Mouse (Mus musculus) stomach, embryonic 16.5 days (tissue): ENCODE measurements around the gene Daam1. TPM values are rescaled to one million over a fixed set of nuclear protein-coding genes. Genes with fewer than 3 reads are reported as not detected.

Source experiments
- ATAC-seq: fragments of 200-750 bp; cut with Nextera tagmentation; 2 replicates; pipeline ENCODE4 v1.8.0; 2017; ENCODE audit warnings: moderate number of reproducible peaks, moderate TSS enrichment; ENCODE audit not compliant: insufficient read depth, low FRiP score
- H3K27ac ChIP-seq: fragments of 300-500 bp; sonication (generic); 2 replicates; pipeline ENCODE4 v1.5.1; 2014; ENCODE audit warnings: low read length
- H3K27me3 ChIP-seq: fragments of 300-500 bp; sonication (generic); 2 replicates; pipeline ENCODE4 v1.6.1; 2014; ENCODE audit warnings: low read length, control low read depth, mixed read lengths; ENCODE audit not compliant: control insufficient read depth, insufficient read depth
- H3K36me3 ChIP-seq: fragments of 300-500 bp; sonication (generic); 2 replicates; pipeline ENCODE4 v1.6.1; 2014; ENCODE audit warnings: low read length; ENCODE audit not compliant: control insufficient read depth, insufficient read depth
- H3K4me1 ChIP-seq: fragments of 300-500 bp; sonication (generic); 2 replicates; pipeline ENCODE4 v1.6.1; 2014; ENCODE audit warnings: low read length, control low read depth, mixed read lengths; ENCODE audit not compliant: control insufficient read depth, insufficient read depth
- H3K4me2 ChIP-seq: fragments of 300-500 bp; sonication (generic); 2 replicates; pipeline ENCODE4 v1.6.1; 2014; ENCODE audit warnings: low read depth, low read length, mixed read lengths
- H3K4me3 ChIP-seq: fragments of 300-500 bp; sonication (generic); replicated peaks from 2 replicates; pipeline ENCODE4 v1.5.1; 2014; ENCODE audit warnings: mild to moderate bottlenecking, low read length
- H3K9ac ChIP-seq: fragments of 300-500 bp; sonication (generic); 2 replicates; pipeline ENCODE4 v1.6.1; 2014; ENCODE audit warnings: low read length
- H3K9me3 ChIP-seq: fragments of 300-500 bp; sonication (generic); replicated peaks from 2 replicates; pipeline ENCODE4 v1.6.1; 2016; ENCODE audit warnings: low read length, control low read depth; ENCODE audit not compliant: control insufficient read depth
- WGBS: fragments of 180-500 bp; shearing (Covaris S2); extraction: QIAGEN DNeasy Blood & Tissue Kit; methylation state at CpG from one replicate; pipeline ENCODE4 v1.1.7; 2014; 5-methylcytosine and 5-hydroxymethylcytosine counted together
- polyA plus RNA-seq: library from polyadenylated mRNA; unstranded; fragments of >200 nt; fragmentation: Nextera tagmentation; extraction: Ambion mirVana; gene quantifications from 2 replicates; pipeline ENCODE4 v1.2.1, GENCODE M21; 2015

Daam1 gene
- polyA plus RNA-seq, 1 experiment from 2014 or later = 13.2 TPM

DNA sequence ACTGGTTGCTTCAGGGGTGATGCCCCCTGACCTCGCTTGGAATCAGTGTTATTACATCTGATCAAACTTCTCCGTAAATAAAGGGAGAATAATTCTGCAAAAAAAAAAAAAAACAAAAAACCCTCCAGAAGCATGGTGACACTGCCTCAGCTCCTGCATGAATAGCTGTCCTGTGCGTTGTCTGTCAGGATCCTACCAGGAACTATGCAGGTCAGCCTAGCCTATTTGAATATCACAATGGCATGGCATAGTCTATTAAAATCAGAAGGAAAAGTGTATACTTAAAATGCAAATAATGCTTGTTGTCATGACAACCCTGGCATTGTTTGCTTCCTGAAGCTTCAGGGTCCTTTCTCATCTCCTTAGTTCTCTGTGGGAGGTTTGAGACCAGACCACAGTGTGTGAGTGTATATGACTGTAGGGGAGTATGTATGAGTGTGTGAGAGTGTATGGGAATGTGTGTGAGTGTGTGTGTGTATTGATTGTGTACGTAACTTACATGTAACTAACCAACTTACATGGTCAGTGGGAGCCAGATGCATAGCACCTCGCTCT lies 92.0 kb downstream of the Daam1 start:
- WGBS = 88% methylated on average over 5 of the region's 5 CpGs

DNA sequence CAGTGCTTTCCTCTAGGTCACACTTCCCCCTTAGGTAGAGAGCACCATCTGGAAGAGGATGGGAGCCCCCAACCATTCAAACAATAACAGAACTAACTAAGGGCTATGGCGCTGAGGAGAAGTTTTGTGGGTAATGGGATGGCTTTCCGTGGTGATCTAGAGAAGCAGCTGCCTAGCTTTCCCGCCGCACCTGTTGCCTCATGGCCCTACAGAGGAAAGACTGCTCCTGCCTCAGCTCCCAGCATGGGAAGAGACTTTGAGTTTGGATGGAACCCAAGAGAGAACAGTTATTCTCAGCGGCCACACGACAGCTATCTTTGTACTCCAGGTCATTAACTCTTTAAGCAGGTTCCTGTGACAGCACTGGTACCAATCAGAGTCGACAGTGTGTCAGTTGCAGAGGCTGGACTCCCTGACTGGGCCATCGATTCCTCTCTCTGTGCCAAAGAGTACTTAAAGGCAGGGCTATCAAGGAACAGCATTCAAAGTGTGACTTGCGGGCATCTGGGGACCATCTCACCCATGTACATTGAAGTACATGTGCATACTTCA lies 94.2 kb downstream of the Daam1 start:
- 85% methylated on average over 9 of the region's 9 CpGs for WGBS

More for the DNA sequence above, 92.0 kb downstream of the Daam1 start:
- H3K4me3 ChIP-seq = no peak overlapping the region
- no peaks in the 10 kb centered on the region for H3K27me3 ChIP-seq
- no peak overlapping the region for H3K9ac ChIP-seq
- ATAC-seq = no peak
- H3K36me3 ChIP-seq = no peaks in the 10 kb centered on the region
- no peaks in the 10 kb centered on the region for H3K9me3 ChIP-seq
- no peak overlapping the region for H3K27ac ChIP-seq
- H3K4me2 ChIP-seq = no peak overlapping the region
- 0 out of 2 replicates have a peak, but pooled peaks cover 6% of the 10 kb centered on the region for H3K4me1 ChIP-seq

DNA sequence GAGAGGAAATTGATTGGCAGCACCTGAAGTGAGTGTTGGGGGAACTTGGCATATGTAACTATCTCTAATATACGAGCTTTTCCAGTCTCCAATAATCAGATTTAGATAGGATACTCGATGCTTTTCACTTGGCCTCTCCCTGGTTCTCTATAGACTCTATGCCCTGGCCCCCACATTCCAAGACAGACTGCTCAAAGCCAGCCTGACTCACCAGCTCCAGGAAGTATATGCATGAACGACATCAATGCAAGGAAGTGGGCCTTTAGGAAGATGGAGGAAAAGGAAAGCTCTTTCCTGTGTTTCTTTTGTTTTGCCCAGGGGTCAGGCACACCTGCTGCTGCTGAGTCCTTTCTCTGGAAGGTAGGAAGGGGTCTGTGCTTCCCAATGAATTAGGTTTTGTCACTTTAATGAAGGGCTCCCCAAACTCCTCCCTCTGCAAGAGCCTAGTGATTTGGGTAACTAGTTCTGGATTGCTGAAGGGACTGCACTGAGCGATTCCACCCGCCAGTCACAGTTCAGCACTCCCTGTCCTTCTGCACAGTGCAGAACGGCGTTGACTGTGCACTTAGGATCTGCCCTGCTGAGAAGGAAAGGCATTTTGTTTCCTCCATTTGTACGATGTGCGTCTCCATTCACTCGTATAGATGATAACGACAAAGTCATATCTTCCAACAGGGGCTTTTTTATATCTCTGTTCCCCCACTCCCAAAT lies 95.3 kb downstream of the Daam1 start:
- Histone ChIP-seq H3K4me2 (no peak overlapping the region), H3K4me1 (no peaks in the 10 kb centered on the region), H3K36me3 (no peaks in the 10 kb centered on the region), H3K9me3 (no peaks in the 10 kb centered on the region), H3K4me3 (no peak overlapping the region), H3K27me3 (no peaks in the 10 kb centered on the region), H3K9ac (no peak overlapping the region), H3K27ac (0 out of 2 replicates have a peak overlapping the region, but pooled peaks have one; percentile 2)
- 74% methylated on average over 11 of the region's 11 CpGs for WGBS
- no peak for ATAC-seq

More for the DNA sequence above, 94.2 kb downstream of the Daam1 start:
- no peaks in the 10 kb centered on the region for H3K27me3 ChIP-seq
- no peak overlapping the region for H3K4me3 ChIP-seq
- no peaks in the 10 kb centered on the region for H3K9me3 ChIP-seq
- no peak overlapping the region for H3K9ac ChIP-seq
- H3K36me3 ChIP-seq = no peaks in the 10 kb centered on the region
- H3K4me2 ChIP-seq = no peak overlapping the region
- H3K27ac ChIP-seq = no peak overlapping the region
- no peaks in the 10 kb centered on the region for H3K4me1 ChIP-seq
- no peak for ATAC-seq

DNA sequence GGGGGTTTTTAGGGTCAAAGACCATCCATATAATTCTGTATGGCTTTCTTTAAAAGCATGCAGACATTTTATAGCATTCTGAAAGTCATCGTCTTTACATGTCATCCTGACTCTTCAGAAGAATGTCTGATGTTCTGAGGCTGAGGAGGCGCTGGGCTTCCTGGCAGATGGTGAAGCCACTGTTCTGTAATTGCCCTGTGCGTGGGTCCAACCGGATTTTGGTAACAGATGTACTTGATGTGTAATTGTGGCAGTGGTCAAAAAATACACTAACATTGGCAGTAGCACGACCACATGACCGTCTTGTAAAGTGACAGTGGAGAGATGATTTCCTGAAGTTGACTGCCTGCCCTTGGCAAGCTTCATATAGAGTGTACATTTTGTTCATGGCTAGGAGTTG lies 97.2 kb downstream of the Daam1 start:
- Histone ChIP-seq H3K27ac (no peak overlapping the region), H3K36me3 (no peaks in the 10 kb centered on the region), H3K4me2 (no peak overlapping the region), H3K9ac (no peak overlapping the region), H3K27me3 (no peaks in the 10 kb centered on the region), H3K4me3 (no peak overlapping the region), H3K9me3 (no peaks in the 10 kb centered on the region), H3K4me1 (peaks cover 3% of the 10 kb centered on the region)
- no peak for ATAC-seq
- WGBS = 89% methylated on average over 6 of the region's 6 CpGs

DNA sequence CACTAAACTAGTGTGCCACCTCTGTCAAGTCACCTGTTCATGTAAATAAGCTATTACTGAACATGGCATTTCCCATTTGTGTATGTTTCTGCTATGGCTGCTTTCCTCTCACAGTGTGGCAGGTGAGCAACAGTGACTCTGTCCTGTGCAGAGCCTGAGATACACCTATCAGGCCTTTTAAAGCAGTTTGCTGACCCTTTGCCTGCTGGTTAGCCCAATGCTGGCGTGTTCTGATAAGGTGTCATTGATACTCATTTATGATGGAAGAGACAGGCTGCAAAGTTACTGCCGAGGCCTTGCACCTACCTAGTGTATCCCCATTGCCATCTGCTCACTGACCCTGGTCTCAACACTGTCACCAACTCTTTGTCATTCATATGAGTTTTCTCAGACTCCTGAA lies 99.0 kb downstream of the Daam1 start:
- H3K36me3 ChIP-seq = no peaks in the 10 kb centered on the region
- no peak for ATAC-seq
- WGBS = 76% methylated on average over 2 of the region's 2 CpGs

DNA sequence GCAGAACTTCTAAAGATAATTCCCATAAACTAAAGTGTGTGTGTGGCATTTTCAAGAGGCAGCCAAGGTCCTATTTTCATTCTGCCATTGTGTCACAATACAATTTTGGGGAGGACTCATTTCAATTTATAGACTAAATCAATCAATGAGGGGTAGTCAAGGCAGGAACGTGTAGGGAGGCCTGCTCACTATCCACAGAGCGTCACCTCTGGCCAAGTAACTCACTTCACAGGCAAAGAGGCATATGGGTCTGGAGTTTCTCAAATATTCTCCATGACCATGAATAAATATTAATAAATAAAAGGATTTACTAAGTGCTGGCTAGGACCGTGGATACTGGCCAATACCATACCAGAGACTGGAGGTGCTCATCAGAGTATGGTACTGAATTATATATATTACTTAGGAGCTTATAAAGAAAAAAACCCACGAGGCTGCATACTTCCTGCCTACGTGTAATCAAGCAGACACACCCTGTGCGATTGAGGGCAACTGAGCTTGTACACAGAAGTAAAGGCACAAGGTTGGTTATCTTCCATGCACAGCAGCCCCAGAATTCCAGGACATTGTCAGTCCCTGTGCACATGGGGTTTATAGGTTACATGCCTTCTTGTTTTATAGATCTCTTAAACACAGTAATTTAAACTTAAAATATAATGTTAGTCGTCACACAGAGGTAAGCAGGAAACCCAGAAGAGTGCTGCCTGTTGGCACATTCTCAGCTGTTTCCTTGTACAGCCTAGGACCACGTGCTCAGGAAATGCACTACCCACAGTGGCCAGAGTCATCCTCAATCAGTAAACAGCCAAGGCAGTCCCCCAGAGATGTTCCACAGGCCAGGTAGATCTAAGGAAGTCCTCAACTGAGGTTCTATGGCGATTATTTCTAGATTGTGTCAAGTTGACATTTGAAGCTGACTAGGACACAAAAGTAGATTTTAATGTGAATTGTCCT lies 101.8 kb downstream of the Daam1 start:
- Histone ChIP-seq H3K9me3 (no peaks in the 10 kb centered on the region), H3K27ac (peak overlapping the region; percentile 43), H3K4me1 (peaks cover 10% of the 10 kb centered on the region), H3K27me3 (no peaks in the 10 kb centered on the region), H3K4me2 (no peak overlapping the region), H3K36me3 (no peaks in the 10 kb centered on the region), H3K4me3 (no peak overlapping the region), H3K9ac (no peak overlapping the region)
- ATAC-seq = peak; percentile 82
- 46% methylated on average over 9 of the region's 9 CpGs for WGBS

More for the DNA sequence above, 99.0 kb downstream of the Daam1 start:
- H3K4me1 ChIP-seq = peaks cover 10% of the 10 kb centered on the region
- no peak overlapping the region for H3K27ac ChIP-seq
- no peaks in the 10 kb centered on the region for H3K27me3 ChIP-seq
- H3K9ac ChIP-seq = no peak overlapping the region
- H3K9me3 ChIP-seq = no peaks in the 10 kb centered on the region
- no peak overlapping the region for H3K4me2 ChIP-seq
- no peak overlapping the region for H3K4me3 ChIP-seq

DNA sequence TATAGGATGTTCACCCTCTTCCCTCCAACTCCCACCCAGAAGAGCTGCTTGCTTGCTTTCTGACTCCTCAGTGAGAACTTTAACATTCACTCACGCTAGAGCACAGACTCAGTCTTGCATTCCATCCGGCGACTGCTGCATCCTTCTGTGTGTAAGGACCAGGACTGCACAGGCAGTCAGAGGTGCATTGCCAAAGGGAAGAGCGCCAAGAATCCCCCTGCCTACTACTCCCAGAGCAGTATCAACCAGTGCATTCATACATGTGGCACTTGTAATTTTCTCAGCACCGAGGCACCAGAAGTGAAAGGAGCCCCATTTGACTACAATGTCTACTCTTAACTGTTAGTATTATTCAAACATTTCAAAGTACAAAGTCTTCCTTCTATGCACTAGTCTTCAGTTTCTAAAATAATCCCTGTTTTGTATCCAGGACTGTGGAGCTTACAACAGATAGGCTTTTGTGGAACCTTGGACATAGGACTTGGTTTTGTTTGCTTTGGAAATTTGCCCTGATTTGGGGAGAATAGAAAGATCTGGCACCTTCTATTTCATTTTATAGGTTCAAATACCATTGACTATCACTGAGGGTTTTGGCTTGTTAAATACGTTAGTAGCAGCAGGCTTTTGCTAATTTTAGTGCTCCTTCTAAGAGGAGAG lies 103.2 kb downstream of the Daam1 start:
- Histone ChIP-seq H3K9ac (no peak overlapping the region), H3K4me2 (no peak overlapping the region), H3K4me1 (peaks cover 10% of the 10 kb centered on the region), H3K27me3 (no peaks in the 10 kb centered on the region), H3K4me3 (no peak overlapping the region), H3K36me3 (no peaks in the 10 kb centered on the region), H3K9me3 (no peaks in the 10 kb centered on the region), H3K27ac (peak overlapping the region; percentile 50)
- WGBS = 61% methylated on average over 6 of the region's 6 CpGs
- ATAC-seq = no peak

DNA sequence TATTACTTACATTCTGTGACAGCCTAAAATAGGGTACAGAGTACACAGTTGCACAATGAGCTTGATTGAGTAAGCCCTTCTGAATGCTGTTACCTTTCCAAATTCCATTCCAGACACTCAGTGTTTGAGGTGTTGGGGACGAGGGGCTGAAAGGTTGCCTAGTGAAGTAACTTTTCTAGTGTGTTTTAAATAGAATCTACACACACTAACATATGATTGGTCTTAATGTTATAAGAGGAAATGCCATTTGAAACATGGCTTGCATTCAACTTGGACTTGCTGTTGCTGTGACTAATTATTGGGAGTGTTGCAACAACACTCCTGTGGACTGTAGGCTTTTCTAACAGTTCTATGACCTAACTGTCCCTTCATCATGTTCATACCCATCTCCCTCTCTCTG lies 105.8 kb downstream of the Daam1 start:
- Histone ChIP-seq H3K27me3 (no peaks in the 10 kb centered on the region), H3K4me3 (no peak overlapping the region), H3K27ac (no peak overlapping the region), H3K4me1 (peaks cover 10% of the 10 kb centered on the region), H3K36me3 (no peaks in the 10 kb centered on the region), H3K9ac (no peak overlapping the region), H3K4me2 (no peak overlapping the region), H3K9me3 (no peaks in the 10 kb centered on the region)
- ATAC-seq = no peak
- 67% methylated on average over 1 of the region's 1 CpGs for WGBS
